Mouse (Mus musculus) forebrain, embryonic 16.5 days (tissue): ENCODE measurements around the gene Grhpr. TPM values are rescaled to one million over a fixed set of nuclear protein-coding genes. Genes with fewer than 3 reads are reported as not detected.
"Not testable (repeated sequence)": the region's sequence is repeated elsewhere in the genome, so short reads cannot be mapped to it uniquely, and the experiment has no call there.

Source experiments
- ATAC-seq: fragments of 200-750 bp; cut with Nextera tagmentation; 2 replicates; pipeline ENCODE4 v1.8.0; 2017; ENCODE audit warnings: mild to moderate bottlenecking, moderate library complexity
- H3K27ac ChIP-seq: fragments of 300-500 bp; sonication (generic); 2 replicates; pipeline ENCODE4 v1.5.1; 2014; ENCODE audit warnings: low read length, control low read depth
- H3K27me3 ChIP-seq: fragments of 300-500 bp; sonication (generic); replicated peaks from 2 replicates; pipeline ENCODE4 v1.6.1; 2014; ENCODE audit warnings: low read length; ENCODE audit not compliant: control insufficient read depth, insufficient read depth
- H3K36me3 ChIP-seq: fragments of 300-500 bp; sonication (generic); 2 replicates; pipeline ENCODE4 v1.6.1; 2014; ENCODE audit not compliant: control insufficient read depth, insufficient read depth
- H3K4me1 ChIP-seq: fragments of 300-500 bp; sonication (generic); replicated peaks from 2 replicates; pipeline ENCODE4 v1.6.1; 2014; ENCODE audit warnings: low read length; ENCODE audit not compliant: control insufficient read depth, insufficient read depth
- H3K4me2 ChIP-seq: fragments of 300-500 bp; sonication (generic); 2 replicates; pipeline ENCODE4 v1.6.1; 2014; ENCODE audit warnings: mild to moderate bottlenecking, low read length, control low read depth
- H3K4me3 ChIP-seq: fragments of 300-500 bp; sonication (generic); replicated peaks from 2 replicates; pipeline ENCODE4 v1.5.1; 2014; ENCODE audit warnings: mild to moderate bottlenecking, low read length, control low read depth
- H3K9ac ChIP-seq: fragments of 300-500 bp; sonication (generic); replicated peaks from 2 replicates; pipeline ENCODE4 v1.6.1; 2014; ENCODE audit warnings: low read depth, low read length, control low read depth
- H3K9me3 ChIP-seq: fragments of 300-500 bp; sonication (generic); 2 replicates; pipeline ENCODE4 v1.6.1; 2016; ENCODE audit warnings: low read length; ENCODE audit not compliant: control insufficient read depth
- WGBS: fragments of 180-500 bp; shearing (Covaris S2); extraction: QIAGEN DNeasy Blood & Tissue Kit; methylation state at CpG from one replicate; pipeline ENCODE4 v1.1.7; 2014; 5-methylcytosine and 5-hydroxymethylcytosine counted together
- polyA plus RNA-seq: library from polyadenylated mRNA; unstranded; fragments of >200 nt; fragmentation: Nextera tagmentation; extraction: Ambion mirVana; gene quantifications from 2 replicates; pipeline ENCODE4 v1.2.1, GENCODE M21; 2015

Grhpr gene
- polyA plus RNA-seq, 1 experiment from 2014 or later = 20.4 TPM

- H3K9me3 ChIP-seq, H3K4me2 ChIP-seq, H3K36me3 ChIP-seq, H3K4me3 ChIP-seq, ATAC-seq, H3K27me3 ChIP-seq, H3K4me1 ChIP-seq, H3K9ac ChIP-seq, H3K27ac ChIP-seq: not testable (repeated sequence)
- WGBS = 98% methylated on average over 2 of the region's 2 CpGs
Observed at GRCm38 (mm10) chr4:44946126-44946525, 35.1 kb upstream of the Grhpr start.

GRCm38 (mm10) chr4:44947464-44947863 lies 33.7 kb upstream of the Grhpr start:
- Histone ChIP-seq H3K4me2 (no peak overlapping the region), H3K9me3 (no peaks in the 10 kb centered on the region), H3K4me3 (no peak overlapping the region), H3K36me3 (no peaks in the 10 kb centered on the region), H3K9ac (no peak overlapping the region), H3K4me1 (no peaks in the 10 kb centered on the region), H3K27me3 (no peaks in the 10 kb centered on the region), H3K27ac (no peak overlapping the region)
- 90% methylated on average over 5 of the region's 5 CpGs for WGBS
- no peak for ATAC-seq

GRCm38 (mm10) chr4:44948314-44948713 lies 32.9 kb upstream of the Grhpr start:
- no peak overlapping the region for H3K4me2 ChIP-seq
- H3K27ac ChIP-seq = no peak overlapping the region
- H3K4me3 ChIP-seq = no peak overlapping the region
- H3K36me3 ChIP-seq = no peaks in the 10 kb centered on the region
- 96% methylated on average over 1 of the region's 1 CpGs for WGBS
- H3K4me1 ChIP-seq = no peaks in the 10 kb centered on the region
- H3K9ac ChIP-seq = no peak overlapping the region
- H3K9me3 ChIP-seq = no peaks in the 10 kb centered on the region
- no peaks in the 10 kb centered on the region for H3K27me3 ChIP-seq
- ATAC-seq = no peak

- 80% methylated on average over 9 of the region's 9 CpGs for WGBS
- Histone ChIP-seq H3K4me1 (no peaks in the 10 kb centered on the region), H3K27me3 (no peaks in the 10 kb centered on the region)
Observed at GRCm38 (mm10) chr4:44953041-44953440, 28.2 kb upstream of the Grhpr start.

GRCm38 (mm10) chr4:44958776-44959175 lies 22.4 kb upstream of the Grhpr start:
- no peak overlapping the region for H3K27ac ChIP-seq
- no peaks in the 10 kb centered on the region for H3K27me3 ChIP-seq
- no peak overlapping the region for H3K4me2 ChIP-seq
- no peaks in the 10 kb centered on the region for H3K9me3 ChIP-seq
- no peaks in the 10 kb centered on the region for H3K4me1 ChIP-seq
- no peak overlapping the region for H3K9ac ChIP-seq
- H3K36me3 ChIP-seq = no peaks in the 10 kb centered on the region
- no peak for ATAC-seq
- WGBS = 90% methylated on average over 9 of the region's 9 CpGs
- H3K4me3 ChIP-seq = no peak overlapping the region

More at GRCm38 (mm10) chr4:44953041-44953440, 28.2 kb upstream of the Grhpr start:
- ATAC-seq = no peak
- Histone ChIP-seq H3K9me3 (no peaks in the 10 kb centered on the region), H3K4me3 (no peak overlapping the region), H3K27ac (no peak overlapping the region), H3K4me2 (no peak overlapping the region), H3K36me3 (no peaks in the 10 kb centered on the region), H3K9ac (no peak overlapping the region)

GRCm38 (mm10) chr4:44959220-44959619 lies 22.0 kb upstream of the Grhpr start:
- no peaks in the 10 kb centered on the region for H3K36me3 ChIP-seq
- H3K4me1 ChIP-seq = no peaks in the 10 kb centered on the region
- ATAC-seq = no peak
- 91% methylated on average over 13 of the region's 13 CpGs for WGBS
- no peak overlapping the region for H3K27ac ChIP-seq
- no peaks in the 10 kb centered on the region for H3K27me3 ChIP-seq
- no peak overlapping the region for H3K4me3 ChIP-seq
- H3K9ac ChIP-seq = no peak overlapping the region
- H3K4me2 ChIP-seq = no peak overlapping the region
- no peaks in the 10 kb centered on the region for H3K9me3 ChIP-seq

- H3K27me3 ChIP-seq = no peaks in the 10 kb centered on the region
- H3K36me3 ChIP-seq = no peaks in the 10 kb centered on the region
- H3K4me1 ChIP-seq = no peaks in the 10 kb centered on the region
- 70% methylated on average over 11 of the region's 11 CpGs for WGBS
- no peak for ATAC-seq
- H3K27ac ChIP-seq = no peak overlapping the region
- H3K9ac ChIP-seq = no peak overlapping the region
- H3K4me2 ChIP-seq = no peak overlapping the region
- no peak overlapping the region for H3K4me3 ChIP-seq
- no peaks in the 10 kb centered on the region for H3K9me3 ChIP-seq
Observed at GRCm38 (mm10) chr4:44963156-44963555, 18.0 kb upstream of the Grhpr start.

- no peaks in the 10 kb centered on the region for H3K9me3 ChIP-seq
- H3K9ac ChIP-seq = no peak overlapping the region
- no peaks in the 10 kb centered on the region for H3K4me1 ChIP-seq
- H3K27ac ChIP-seq = no peak overlapping the region
- 94% methylated on average over 2 of the region's 2 CpGs for WGBS
- H3K27me3 ChIP-seq = no peaks in the 10 kb centered on the region
- no peak overlapping the region for H3K4me3 ChIP-seq
- no peak overlapping the region for H3K4me2 ChIP-seq
- no peak for ATAC-seq
- H3K36me3 ChIP-seq = no peaks in the 10 kb centered on the region
Observed at GRCm38 (mm10) chr4:44965175-44965574, 16.0 kb upstream of the Grhpr start.

- Histone ChIP-seq H3K4me3 (no peak overlapping the region), H3K9me3 (no peaks in the 10 kb centered on the region), H3K36me3 (no peaks in the 10 kb centered on the region), H3K4me1 (no peaks in the 10 kb centered on the region), H3K9ac (no peak overlapping the region), H3K27ac (no peak overlapping the region), H3K4me2 (no peak overlapping the region), H3K27me3 (no peaks in the 10 kb centered on the region)
- no peak for ATAC-seq
- 91% methylated on average over 3 of the region's 3 CpGs for WGBS
Observed at GRCm38 (mm10) chr4:44965736-44966135, 15.5 kb upstream of the Grhpr start.

- Histone ChIP-seq H3K4me3 (no peak overlapping the region), H3K9ac (no peak overlapping the region), H3K9me3 (no peaks in the 10 kb centered on the region), H3K4me1 (no peaks in the 10 kb centered on the region), H3K36me3 (no peaks in the 10 kb centered on the region), H3K27me3 (no peaks in the 10 kb centered on the region), H3K4me2 (no peak overlapping the region), H3K27ac (no peak overlapping the region)
- WGBS = 84% methylated on average over 8 of the region's 8 CpGs
- no peak for ATAC-seq
Observed at GRCm38 (mm10) chr4:44967402-44967801, 13.8 kb upstream of the Grhpr start.
